Mouse (Mus musculus) ovary, adult 18-20 months (tissue): Measurements from ENCODE around the gene Tec.

ENCODE experiments used
- DNase-seq: peaks from one replicate; pipeline ENCODE4 v3.0.0; 2022; ENCODE audit warnings: low spot score, mixed read lengths

The Tec gene

GRCm38 (mm10) chr5:72868091-72868875 lies at the start of gene Tec:
TSS of gene Tec (minus strand) at chr5:72868483.
- DNase-seq = peak; percentile 86

GRCm38 (mm10) chr5:72916851-72917250 lies 48.6 kb upstream of the Tec start:
- DNase-seq = no peak

GRCm38 (mm10) chr5:72916048-72916447 lies 47.8 kb upstream of the Tec start:
- DNase-seq = no peak

- peak; percentile 7 for DNase-seq
These were observed 46.6 kb upstream of the Tec start for GRCm38 (mm10) chr5:72914633-72915561.

- DNase-seq = peak; percentile 96
These were observed 45.6 kb upstream of the Tec start, which contains the start of gene Slain2 for GRCm38 (mm10) chr5:72913648-72914557. TSS of gene Slain2 (plus strand) at chr5:72914304.

- no peak for DNase-seq
These were observed 43.0 kb upstream of the Tec start for GRCm38 (mm10) chr5:72911284-72911683.

GRCm38 (mm10) chr5:72910373-72910772 lies 42.1 kb upstream of the Tec start:
- no peak for DNase-seq

GRCm38 (mm10) chr5:72909363-72909762 lies 41.1 kb upstream of the Tec start:
- DNase-seq = no peak

GRCm38 (mm10) chr5:72908324-72908936 lies 40.1 kb upstream of the Tec start:
- no peak for DNase-seq

- no peak for DNase-seq
These were observed 39.1 kb upstream of the Tec start for GRCm38 (mm10) chr5:72907402-72907801.

GRCm38 (mm10) chr5:72904903-72905790 lies 36.9 kb upstream of the Tec start:
- no peak for DNase-seq

- no peak for DNase-seq
These were observed 34.7 kb upstream of the Tec start for GRCm38 (mm10) chr5:72902876-72903516.

GRCm38 (mm10) chr5:72902312-72902711 lies 34.0 kb upstream of the Tec start:
- no peak for DNase-seq

GRCm38 (mm10) chr5:72901866-72902265 lies 33.6 kb upstream of the Tec start:
- no peak for DNase-seq

- no peak for DNase-seq
These were observed 31.0 kb upstream of the Tec start for GRCm38 (mm10) chr5:72899255-72899654.

- no peak for DNase-seq
These were observed 29.7 kb upstream of the Tec start for GRCm38 (mm10) chr5:72897998-72898397.

GRCm38 (mm10) chr5:72896478-72897279 lies 28.4 kb upstream of the Tec start:
- peak; percentile 8 for DNase-seq

- no peak for DNase-seq
These were observed 27.0 kb upstream of the Tec start for GRCm38 (mm10) chr5:72895261-72895660.

GRCm38 (mm10) chr5:72893987-72894386 lies 25.7 kb upstream of the Tec start:
- no peak for DNase-seq
